Mouse (Mus musculus): ENCODE results near the gene Ncam2.

Gene Ncam2

DNA sequence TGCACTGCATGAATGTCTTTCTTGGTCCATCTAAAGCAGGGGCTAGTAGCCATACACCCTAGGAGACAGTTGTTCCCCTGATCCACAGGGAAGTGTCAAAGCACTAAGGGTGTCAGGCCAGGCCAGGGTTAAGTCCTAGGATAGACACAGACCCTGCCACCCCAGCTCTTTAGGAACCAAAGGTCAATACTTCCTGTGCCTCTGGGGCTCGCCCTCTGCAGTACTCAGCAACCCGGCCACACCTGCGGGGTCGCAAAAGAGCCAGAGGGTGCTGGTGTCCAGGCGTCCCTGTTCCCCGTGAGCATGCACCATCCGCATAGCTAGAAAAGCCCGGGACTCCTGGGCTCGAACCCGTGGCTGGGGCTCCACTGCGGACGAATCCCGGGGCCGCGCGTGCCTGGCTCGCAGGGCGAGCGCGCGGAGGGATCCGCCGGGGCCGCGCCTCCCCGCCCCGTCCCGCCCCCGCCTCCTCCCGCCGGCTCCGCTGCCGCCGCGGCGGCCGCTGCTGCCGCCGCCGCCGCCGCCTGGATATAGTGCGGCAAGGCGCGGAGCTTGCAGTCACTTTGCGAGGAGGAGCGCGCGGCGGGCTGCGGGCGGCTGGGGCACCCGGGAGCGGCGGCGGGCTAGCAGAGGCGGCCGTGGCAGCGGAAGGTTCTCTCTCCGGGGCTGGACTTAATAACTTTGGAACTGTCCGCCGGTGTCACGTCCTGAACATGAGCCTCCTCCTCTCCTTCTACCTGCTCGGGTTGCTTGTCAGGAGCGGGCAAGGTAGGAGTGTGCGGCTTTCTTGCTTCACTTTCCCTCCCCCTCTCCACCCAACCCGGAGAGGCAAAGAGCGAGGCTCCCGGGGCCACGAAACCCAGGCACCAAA, at the start of gene Ncam2:
TSS of gene Ncam2 (plus strand) at position 497 of the 871 bp plus-strand sequence.
- peak in 1 of 2 experiments; percentile 55 for DNase-seq (ENCODE audit: low spot score in 2 of 2)

DNA sequence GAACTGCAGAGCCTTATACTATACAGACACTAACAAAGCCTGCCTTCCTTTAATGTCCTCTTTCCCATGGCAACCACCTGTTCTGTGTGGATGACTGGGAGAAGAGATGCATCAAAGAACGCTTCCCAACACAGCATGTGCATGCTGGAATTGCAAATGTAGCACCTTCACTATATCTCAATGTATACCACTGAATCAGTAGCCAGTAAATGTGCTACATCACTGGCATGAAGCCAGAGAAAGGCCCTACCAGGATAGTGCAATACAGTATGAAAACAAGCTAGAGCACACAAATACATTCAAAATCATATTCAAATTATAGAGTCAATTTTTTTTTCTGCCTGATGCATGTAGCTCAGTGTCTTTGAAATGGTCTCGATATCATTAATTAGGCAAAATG, 29.7 kb upstream of the Ncam2 start:
- DNase-seq (ENCODE audit: low spot score in 2 of 2), result no peak

DNA sequence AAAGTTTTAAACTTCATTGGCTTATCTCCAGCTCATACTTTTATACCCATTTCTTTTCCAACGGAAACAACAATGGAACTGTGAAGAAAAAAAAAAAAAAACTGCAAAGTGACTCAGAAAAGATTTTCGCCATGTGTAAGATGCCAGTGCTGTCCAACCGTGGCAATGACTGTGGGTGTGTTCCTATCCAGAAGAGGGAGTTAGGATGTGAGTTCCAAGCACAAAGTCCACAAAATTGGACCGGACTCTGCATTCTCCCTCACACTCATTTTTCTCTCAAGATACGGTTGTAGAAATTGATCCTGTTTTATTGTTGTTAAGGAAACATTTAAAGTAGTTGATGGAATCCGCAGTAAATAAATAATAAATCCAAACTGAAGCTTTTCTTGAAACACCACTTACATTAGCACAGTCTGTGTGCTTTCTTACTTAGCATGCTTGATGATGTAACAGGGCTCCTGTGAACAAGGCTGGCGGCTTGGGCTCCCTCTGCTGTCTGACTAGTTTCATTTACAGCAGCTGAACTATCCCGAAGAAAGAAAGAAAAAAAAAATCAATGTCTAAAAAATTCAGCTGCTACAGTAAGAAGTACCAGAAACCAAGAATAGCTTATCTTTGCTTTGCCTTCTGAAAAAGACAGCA, 25.1 kb upstream of the Ncam2 start:
- peak; percentile 27 to 67 for DNase-seq (ENCODE audit: low spot score in 2 of 2)

DNA sequence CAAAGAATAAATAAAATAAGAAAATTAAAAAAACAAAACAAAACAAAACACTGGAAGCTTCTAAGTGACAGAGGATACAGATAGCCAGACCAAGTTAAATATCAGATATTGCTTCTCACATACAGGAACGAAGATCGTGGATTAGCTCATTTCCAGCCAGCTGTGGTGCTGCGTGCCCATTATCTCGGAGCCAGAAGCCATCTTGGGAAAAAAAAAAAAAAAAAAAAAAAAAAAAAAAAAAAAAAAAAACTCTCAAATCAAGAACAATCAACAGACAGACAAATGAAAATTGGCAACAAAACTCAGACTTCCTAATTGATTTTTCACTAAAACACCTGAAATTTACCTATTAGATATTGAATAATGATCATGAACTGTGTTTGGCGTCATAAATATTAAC, 20.7 kb upstream of the Ncam2 start:
- DNase-seq (ENCODE audit: low spot score in 2 of 2), result no peak

DNA sequence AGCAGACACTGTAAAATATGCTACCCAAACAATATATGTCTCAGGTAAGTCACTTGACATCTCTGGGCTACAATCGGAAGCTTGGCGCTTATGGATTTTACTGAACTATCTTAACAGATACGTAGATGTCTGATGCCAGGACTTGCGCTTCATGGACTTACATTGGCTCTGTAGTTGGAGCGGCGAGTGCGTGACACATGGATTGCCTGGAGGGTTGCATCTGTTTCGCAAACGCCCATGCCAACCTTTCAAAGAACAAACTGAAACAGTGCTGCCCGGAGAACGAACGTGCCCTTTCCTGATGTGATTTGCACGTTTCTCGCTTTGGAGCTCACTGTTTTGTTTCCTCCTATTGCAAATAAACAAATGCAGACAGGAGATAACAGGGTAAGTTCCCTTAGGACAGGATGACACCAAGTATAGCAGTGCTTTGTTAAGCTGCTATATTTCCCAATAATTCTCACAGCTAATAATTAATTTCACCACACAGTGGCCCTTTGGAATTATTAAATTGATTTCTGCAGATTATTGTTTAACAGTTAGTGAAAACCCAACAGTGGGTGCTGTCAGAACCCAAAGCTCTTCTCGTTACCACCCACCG, 12.8 kb upstream of the Ncam2 start:
- DNase-seq (ENCODE audit: low spot score in 2 of 2), result no peak

DNA sequence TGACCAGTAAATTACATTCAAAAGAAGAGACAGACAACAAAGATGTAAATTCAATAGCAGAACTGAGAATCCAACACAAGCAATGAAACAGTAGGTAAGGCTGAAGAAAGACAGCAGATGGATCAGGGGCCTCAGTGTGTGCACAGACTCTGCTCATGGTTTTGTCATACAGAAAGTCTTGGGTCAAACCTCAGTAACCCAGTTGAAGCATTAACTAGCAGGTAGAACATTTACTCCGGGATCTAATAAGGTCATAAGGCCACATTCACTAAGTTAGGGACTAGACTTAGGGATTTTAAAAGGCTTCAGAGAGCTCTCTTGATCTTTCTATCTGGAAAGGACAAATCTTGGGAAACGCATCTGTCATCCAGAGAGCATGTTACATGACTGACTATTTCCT, 8.9 kb upstream of the Ncam2 start:
- no peak for DNase-seq (ENCODE audit: low spot score in 2 of 2)

DNA sequence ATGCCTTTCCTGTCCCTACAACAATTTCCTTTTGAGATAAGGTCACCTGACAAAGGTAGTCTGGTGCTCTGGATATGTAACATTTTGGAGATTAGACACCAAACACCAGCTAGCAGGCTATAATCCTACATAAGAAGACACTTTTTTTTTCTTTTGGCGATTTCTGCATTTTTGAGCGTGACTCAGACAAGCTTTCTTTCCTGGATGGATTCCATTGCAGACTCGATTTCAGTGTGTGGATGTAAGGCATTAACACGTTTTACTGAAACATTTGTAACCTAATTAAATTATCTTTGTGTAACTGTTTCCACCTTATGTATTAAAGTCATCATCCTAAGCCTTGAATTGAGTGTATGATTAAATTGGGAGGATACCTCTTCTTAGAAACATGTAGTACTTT, 7.9 kb upstream of the Ncam2 start:
- no peak for DNase-seq (ENCODE audit: low spot score in 2 of 2)

DNA sequence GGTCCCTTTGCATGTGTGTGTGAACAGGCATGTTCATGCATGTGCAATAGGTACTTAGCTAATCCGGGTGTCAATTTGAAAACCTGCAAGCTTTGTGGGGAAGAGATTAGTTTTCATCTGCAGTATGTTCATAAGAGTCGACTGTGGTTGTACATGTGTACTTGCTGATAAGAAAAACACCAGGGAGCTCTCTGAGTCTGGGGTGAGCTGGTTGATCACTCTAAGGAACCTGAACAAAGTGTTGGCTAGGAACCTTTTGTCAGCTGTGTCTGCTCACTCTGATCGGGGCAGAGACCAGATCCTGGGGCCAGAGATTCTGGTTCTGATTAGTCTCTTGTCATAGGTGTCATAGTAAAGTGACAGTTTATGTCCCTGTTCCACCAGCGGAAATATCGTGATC, 1.0 kb upstream of the Ncam2 start:
- DNase-seq (ENCODE audit: low spot score in 2 of 2), result no peak

DNA sequence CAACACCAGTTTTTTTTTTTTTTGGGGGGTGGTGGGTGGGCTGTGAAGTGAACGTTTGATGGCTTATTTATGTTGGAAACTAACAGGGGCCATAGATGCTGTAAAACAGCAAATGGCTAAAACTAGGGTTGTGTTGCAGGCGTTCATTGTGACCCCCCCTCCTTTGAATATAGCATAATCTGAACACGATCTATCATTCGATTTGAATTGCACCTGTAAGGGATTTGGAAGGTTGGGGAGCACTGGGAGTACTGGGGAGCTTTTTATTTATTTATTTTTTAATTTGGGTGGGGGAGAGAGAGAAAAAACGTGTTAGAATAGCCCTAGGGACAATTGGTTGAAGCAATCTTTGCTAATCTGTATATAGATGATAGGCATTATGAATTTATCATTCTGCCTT, 974 bp downstream of the Ncam2 start:
- no peak for DNase-seq (ENCODE audit: low spot score in 2 of 2)

DNA sequence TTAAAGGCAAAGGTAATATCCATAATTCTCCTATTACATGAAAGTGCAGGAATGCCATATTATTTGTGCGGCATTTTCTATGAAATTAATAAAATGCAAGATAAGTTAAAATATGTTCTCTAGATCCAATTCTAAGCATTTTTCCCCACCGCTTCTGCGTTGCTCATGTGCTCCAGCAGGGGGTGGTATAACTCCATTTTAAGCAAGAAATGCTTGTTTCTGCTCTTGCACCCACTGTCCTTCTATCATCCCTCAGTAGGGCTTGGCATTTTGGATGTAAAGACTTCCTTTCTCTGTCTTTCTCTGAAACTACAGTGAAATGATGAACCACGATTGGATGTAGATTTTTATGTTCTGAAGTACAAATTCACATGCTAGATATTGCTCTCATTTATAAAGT, 1.5 kb downstream of the Ncam2 start:
- DNase-seq (ENCODE audit: low spot score in 2 of 2), result peak in 1 of 2 experiments; percentile 91

DNA sequence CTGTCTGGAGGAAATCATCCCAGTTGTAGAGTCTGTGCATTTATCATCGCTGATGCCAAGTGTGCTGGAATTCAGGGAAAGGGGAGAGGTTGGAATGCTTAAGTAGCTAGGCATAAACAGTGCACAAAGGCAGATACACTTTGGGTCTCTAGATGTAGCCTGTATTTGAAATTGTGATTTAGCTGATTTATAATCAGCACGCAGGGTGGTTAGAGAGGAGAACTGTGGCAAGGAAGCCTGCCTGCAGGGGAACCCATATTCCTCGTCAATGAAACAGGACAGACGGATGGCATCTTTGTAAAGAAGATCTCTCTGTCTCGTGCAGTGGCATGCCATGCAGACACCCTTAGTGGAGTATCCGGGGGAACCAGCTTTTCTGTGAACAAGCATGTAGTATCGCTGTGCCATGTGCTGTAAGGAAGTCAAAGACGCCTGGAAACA, 2.2 kb downstream of the Ncam2 start:
- peak in 1 of 2 experiments; percentile 42 for DNase-seq (ENCODE audit: low spot score in 2 of 2)

DNA sequence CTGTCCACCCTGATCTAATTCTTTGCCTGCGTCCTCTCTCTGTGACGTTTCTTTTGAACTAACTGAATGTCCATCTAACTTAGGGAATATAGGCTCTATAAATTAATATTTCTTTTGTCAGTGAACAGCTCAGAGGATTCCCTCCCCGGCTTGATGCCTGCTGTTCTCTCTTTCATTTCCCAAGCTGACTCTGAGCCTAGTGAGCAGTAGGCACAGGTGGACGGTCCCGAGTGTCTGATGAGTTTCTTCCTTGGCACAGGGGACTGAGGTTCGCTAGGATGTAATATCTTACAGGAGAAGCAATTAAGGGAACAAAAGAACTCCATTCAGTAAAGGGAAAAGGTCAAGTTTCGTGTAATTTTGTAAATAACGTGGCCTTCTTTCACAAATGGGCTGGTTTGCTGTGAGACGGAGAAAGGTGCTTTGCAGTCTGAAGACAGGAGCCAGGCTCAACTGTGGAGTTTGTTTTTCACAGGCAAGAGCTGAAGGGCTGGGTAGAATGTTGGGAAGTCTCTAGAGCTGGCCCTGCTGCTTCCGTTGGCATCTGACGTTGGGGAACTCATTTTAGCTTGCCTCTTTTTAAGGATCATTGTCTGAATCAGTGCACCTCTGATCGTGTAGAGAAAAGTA, 4.0 kb downstream of the Ncam2 start:
- no peak for DNase-seq (ENCODE audit: low spot score in 2 of 2)

DNA sequence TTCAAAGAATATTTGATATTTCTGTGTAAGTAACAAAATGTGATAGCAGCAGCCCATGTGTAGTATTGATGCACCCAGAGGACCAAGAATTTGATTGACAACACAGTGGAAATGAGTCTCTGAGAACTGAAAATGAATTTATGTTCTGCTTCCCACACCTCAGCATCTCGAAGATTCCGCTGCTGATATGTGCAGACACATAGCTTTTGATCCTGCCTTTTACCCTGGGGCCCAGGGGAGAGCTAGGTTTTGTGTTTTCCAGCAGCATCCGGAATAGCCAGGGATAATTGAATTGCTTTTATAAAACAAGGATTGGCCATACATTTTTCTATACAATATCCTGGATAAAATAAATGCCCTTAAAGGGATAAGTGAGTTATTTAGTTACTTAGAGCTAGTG, 20.7 kb downstream of the Ncam2 start:
- no peak for DNase-seq (ENCODE audit: low spot score in 2 of 2)

DNA sequence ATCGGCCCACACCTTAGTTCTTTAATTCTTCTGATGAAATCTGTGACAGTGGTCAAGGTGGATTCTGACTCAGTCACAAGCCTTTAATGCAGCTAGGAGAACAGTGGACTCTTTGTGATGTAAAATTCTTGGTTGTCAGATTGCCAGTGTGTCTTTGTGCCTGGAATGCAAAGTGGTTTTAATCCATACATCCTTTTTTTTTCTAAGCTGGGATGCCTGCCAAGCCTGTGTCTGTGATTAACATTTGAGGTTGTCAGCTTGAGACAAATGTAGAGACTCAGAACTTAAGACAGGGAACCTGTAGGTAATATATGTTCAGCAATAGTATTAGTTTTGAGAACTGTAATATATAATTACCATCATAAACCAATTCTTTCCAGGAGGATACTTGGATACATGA, 23.3 kb downstream of the Ncam2 start:
- DNase-seq (ENCODE audit: low spot score in 2 of 2), result peak in 1 of 2 experiments; percentile 33

DNA sequence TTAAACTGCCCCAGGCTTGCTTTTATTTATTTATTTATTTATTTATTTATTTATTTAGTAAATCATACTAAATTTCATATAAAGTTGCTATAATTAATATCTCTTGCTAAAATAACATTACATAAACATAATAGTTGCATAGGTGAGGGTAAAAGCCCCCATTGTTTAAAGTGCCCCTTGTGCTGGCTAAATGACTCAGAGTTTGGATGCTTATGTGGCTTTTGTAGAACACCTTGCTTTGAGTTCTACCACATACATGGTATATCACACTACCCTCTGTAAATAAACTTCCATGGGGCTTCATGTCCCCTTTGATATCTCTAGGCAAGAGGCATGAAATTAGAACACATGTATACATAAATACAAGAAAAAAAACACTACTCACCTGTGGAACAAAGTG, 23.8 kb downstream of the Ncam2 start:
- DNase-seq (ENCODE audit: low spot score in 2 of 2), result no peak

DNA sequence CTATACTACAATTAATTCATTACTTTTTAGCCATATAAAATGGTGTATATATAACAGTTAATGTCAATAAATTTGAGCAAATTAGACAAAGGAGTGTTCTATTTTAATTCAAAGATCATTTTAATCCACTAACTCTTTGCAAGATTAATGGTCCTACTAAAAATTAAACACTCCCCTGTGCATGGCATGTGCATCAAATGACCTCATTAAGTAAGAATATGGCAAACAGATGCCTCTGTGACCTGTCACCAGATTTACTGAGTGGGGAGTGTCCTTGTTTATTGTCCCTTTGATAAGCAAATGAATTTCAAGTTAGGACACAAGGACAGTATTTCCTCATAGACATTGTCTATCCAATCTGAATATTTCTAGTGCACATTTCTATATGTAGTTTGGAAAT, 54.4 kb downstream of the Ncam2 start:
- DNase-seq (ENCODE audit: low spot score in 2 of 2), result no peak

DNA sequence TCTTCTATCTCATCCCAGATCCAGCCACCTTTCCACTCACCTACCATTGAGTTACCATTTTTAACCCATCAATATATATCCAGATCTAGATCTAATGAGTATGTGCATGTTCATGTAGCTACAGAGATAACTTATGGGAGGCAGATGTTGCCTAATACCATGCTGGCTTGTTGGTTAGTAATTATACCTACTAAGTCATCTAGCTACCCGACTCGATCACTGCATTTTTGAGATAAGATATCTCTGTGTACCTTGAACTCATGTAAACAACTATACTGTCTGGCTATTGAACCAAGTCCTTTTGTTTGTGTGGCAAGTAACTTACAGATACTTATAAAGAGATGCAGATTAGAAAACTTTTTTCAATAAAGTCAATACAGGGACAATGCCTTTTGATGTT, 59.9 kb downstream of the Ncam2 start:
- DNase-seq (ENCODE audit: low spot score in 2 of 2), result no peak

DNA sequence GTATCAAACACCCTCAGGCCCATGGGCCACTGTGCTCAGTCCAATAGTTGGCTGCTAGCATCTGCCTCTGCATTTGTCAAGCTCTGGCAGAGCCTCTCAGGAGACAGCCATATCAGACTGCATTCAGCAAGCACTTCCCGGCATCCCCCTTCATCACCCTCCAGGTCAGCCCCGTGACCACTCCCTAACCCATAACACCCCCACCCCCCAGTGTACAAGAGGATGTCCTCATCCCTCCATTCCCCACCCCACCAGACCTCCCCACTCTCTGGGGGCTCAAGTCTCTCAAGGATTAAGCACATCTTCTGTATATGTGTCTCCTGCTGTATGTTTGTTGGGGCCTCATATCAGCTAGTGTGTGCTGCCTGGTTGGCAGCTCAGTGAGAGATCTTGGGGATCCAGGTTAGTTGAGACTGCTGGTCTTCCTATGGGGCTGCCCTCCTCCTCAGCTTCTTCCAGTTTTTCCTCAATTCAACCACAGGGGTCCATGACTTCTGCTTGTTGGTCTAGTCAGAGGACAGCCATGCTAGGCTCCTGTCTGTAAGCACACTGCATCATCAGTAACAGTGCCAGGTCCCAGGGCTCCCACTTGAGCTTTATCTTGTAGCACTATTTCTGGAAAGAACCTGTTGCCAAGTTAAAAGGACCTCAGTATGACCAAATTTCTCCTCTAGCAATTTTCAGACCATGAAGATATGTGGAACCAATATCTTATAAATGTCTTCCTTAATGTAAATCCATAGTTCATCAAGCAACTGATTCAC, 73.3 kb downstream of the Ncam2 start:
- no peak for DNase-seq (ENCODE audit: low spot score in 2 of 2)

DNA sequence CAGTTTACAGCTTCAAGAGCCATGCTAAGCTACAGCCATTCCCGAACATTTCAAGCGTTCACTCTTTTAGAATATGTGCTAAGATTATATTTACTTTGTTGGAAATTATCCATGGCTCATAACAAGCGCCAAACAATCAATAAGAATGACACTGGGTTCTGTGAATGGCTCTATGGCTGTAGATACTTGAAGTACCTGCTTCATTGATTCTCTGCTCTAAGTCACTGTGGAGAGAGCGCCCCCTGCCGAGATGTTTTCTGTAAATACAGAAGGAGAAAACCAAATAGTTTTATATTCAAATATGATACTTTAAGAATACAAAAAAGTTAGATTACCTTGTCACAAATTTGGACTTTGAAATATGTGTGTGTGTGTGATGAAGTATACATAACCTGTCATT, 83.7 kb downstream of the Ncam2 start:
- peak in 1 of 2 experiments; percentile 70 for DNase-seq (ENCODE audit: low spot score in 2 of 2)

DNA sequence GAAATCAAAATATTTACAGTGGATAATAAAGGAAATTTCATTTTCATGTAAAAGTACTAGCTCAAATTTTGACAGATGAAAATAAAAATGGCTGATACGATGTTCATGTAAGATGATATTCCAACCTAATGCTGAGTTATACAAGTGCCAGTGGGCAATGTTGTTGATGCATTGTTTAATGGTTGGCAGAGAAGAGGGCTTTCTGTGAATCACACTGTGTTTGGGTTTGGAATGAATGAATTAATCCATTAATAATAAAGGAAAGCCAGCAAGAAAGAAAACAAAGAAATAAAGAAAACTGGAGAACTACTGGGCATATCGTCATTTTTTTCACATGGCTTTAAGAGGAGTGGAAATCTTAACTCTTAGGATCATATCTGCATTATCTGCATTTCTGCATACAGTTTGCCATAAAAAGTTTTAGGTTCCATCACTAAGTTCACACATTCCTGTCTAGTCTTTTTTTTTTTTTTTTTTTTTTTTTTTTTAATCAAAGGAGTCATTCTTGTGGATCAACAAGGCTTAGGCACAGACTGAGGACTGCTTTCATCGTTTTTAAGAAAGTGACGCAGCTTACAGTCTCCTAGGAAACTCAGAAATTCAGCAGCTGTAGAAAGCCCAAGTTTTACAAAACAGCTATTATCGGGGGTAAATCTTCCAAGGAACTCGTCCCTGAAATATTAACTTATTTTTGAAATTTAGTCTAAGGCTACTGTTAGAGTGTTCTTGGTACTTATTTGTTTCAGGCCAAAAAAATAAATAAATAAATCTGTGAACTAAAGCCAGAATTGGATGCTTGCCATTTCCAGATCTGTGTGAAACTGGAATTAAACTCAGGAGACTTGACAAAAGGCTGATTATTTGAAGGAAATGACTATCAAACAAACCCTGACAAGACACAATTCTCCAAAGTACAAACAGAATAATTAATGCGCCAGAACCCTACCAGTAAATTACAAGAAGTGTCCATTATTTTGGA, 84.7 kb downstream of the Ncam2 start:
- no peak for DNase-seq (ENCODE audit: low spot score in 2 of 2)

Data from left cerebral cortex, adult 9 months (tissue).